Mouse (Mus musculus) kidney, adult 11 months (tissue): Measurements from ENCODE around the gene Tmem255b.

Source experiments
- DNase-seq: peaks from one replicate; pipeline ENCODE4 v3.0.0; 2022

Gene Tmem255b

DNA sequence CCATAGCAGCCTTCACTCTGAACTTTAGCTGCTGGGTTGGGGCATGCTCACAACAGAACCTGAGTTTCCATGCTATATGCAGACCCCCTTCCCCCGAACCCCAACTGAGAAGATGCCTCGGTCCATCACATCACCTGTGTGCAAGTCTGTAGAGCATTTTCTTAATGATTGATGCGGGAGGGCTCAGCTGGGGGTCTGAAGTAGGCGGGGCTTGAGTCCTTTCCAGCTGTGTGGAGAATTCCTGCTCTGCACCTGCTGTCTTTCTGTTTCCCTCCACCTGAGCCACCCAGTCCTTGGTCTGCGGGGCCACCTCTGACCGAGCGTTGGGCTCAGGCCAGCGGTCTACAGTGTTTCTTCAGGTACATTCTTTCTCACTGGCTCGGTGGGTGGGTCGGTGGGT is at the start of gene Tmem255b:
Gene Tmem255b, plus strand, starts transcription at position 301 of the 400 bp plus-strand sequence.
- no peak for DNase-seq

DNA sequence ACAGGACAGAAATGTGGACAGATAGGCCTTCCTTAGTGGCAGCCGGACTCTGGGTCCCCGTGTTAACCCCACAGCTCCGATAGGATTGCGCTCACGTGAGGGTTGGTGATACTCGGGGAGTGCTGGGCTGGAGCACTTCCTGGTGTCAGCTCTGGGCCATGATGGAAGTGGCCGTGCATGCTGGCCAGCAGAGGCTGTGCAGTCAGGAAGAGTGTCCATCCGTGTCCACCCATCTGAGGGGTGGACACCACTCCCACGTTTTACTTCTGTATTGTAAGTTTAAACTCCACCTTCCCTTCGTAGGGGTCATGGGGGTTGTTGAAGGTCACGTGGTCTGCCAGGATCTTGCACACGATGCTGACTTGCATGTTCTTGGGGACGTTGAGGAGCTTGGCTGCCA is 48.6 kb upstream of the Tmem255b start:
- no peak for DNase-seq

DNA sequence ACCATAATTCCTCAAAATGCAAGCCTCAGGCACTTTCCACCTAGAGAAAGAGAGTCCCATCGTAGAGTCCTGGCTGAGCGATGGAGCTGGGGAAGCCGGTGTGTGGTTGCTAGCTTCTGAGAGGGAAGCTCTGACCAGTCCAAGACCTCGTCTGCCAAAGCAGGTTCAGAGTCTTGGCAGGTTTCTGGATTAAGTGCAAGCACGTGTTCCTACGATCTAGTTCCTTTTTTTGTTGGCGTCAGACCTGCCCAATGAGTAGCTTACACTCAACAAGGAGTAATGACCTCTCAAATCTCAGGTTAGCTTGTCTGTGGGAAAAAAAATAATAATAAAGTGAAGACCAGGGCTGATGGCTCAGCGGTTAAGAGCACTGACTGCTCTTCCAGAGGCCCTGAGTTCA is 47.3 kb upstream of the Tmem255b start:
- no peak for DNase-seq

DNA sequence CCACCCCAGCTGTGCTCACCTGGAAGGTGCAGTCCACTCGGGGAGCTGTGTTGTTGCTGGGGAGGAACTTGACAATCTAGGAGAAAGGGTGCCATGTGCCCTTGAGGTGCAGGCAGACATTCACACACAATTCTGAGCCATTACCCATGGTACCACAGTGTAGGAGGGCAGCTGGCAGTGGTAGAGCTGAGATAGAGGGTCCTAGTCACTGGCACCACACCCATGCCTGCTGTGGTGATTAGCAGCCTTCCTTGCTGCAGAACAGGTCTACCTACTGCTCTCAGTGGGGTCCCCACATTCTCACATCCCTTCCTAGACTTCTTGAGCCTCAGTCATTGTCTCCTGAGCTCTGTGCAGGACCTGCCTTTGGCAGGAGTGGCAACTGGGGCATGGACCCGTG is 46.2 kb upstream of the Tmem255b start:
- no peak for DNase-seq

DNA sequence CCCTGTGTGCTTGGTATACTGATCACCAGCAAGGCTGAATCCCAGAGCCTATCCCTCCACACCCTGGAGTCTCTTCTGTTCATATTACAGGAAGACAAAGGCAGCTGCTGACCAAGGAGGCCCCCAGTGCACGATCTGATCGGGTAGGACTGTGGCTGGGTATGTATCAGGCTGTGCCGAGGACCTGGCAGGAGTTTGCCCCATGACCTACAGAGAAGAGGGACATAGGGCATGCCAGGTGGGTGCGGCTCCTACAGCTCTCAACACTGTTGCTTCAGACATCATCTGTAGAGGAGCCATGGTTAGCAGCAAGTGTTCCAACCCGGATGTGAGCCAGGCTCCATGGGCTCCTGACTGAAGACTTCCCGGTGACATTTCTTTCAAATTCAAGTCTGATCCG is 41.1 kb upstream of the Tmem255b start:
- DNase-seq: no peak

DNA sequence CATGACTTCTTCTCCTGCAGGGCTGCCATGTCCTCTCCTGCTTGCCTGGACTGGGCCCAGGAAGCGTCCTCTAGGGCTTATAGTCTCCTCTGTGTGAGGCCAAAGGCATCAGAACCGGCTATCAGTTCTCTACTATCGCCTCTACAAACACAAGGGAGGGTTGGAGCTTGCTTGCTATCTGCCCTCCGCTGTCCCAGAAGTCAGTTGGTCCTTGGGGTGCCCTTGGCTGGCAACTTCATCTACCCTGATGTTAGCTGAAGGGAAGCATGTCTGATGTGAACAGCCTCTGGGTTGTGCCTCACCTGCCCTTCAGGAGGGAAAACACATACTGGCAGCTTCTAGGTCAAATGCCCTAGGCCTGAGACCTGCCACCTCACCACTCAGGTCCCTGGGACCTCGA is 38.3 kb upstream of the Tmem255b start, which contains the start of gene Atp4b:
Gene Atp4b, minus strand, starts transcription at position 101 of the 400 bp plus-strand sequence.
- no peak for DNase-seq

DNA sequence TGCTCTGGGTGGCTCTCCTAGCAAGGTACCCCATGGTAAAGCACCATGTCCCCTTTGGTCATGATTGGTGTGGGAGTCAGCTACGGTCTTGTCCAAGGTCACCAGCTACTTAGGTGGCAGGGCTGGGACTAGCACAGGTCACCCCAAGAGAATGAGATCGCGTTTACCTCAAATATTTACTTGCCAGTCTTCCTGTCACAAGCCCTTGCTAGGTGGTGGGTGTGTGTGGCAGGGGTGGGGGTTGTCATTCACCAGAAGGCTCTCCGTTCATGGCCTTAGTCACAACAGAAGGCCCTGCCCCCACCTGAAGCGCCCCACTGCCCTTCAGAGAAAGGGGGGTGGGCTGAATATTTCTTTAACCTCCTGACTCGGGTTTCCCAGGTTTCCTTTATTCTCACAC is 31.5 kb upstream of the Tmem255b start:
- no peak for DNase-seq

DNA sequence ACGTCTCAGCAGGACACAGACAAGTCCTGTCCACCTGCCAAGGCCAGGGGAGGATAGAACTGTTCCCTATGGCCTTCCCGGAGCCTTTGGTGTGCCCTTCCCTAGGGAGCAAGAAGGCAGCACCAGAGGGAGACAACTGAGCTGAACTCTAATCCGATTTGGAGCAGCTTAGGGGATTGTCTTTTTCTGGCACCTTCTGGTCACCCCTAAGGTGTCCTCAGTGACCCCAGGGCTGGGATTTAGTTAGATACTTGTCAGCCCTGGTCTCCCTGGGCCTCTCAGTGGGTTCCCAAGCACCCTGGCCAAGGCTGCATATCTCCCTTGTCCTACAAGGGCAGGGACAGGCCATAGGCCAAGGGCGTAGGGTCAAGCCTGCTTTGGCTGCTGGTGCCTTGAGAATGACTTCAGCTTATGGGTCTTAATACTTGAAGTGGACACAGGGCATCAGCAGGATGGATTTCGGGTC is 30.3 kb upstream of the Tmem255b start, which contains the start of gene Grk1:
Gene Grk1, plus strand, starts transcription at position 416 of the 466 bp plus-strand sequence.
- no peak for DNase-seq

DNA sequence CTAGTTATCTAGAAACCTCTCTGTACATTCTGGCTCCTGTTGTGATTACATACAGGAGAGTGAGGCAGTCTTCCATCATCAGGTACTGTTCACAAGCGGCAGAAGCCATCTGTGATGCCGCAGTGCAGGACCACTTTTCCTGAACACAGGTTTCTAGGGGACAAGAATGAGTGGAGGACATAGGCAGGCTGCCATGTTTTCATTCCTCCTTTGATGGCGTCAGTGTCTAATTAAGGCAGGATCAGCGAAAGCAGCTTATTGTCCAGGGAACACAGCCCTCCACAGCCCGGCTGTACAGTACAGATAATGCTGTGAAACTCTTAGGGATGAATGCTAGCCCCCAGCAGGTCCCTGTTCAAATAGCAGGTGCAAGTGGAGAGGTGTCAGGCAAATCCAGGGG is 29.0 kb upstream of the Tmem255b start:
- DNase-seq: no peak

DNA sequence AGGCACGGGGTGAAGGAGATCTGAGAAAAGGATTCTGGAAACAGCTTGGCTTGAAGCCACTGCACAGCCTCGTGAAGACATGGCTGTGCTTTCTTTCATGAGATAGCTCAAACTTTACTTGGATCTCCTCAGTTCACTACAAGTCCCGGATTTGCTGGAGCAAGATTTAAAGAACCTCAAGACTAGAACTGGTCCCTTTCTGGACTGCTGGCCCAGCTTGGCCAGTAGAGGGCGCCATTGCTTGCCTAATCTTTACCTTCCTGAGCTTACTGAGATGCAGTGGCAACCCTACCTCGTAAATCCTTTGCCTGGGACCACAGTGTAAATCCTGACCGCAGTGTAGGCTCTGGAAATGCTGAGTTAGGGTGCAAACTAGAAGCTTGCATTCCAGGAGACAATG is 23.4 kb upstream of the Tmem255b start:
- peak; percentile 34 for DNase-seq

DNA sequence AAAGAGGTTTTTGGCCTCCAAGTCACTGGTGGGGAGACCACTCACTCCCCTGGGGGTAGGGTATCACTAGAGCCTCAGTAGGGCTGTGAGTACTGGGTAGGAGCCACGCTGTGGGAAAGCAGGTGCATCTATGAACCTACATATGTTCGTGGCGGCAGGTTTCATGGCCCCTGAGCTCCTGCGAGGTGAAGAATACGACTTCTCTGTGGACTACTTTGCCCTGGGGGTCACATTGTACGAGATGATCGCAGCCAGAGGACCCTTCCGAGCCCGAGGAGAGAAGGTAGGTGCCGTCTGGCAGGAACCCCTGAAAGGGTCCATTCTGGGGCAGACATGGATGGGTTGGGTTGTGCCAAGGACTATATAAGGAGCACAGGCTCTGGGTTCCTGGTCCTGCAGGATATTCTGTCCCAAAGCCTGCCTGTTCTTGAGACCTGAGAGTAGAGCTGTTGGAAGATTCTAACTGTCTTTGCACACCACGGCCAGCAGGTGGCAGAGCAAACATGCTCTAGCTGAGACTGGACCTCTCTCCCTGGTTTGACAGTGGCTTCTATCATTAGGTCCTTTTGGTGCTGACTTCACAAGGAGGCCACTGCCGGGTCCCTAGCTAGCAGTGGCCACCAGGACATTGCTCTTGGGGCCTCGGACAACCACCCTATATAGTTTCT is 22.0 kb upstream of the Tmem255b start:
- peak; percentile 10 for DNase-seq

DNA sequence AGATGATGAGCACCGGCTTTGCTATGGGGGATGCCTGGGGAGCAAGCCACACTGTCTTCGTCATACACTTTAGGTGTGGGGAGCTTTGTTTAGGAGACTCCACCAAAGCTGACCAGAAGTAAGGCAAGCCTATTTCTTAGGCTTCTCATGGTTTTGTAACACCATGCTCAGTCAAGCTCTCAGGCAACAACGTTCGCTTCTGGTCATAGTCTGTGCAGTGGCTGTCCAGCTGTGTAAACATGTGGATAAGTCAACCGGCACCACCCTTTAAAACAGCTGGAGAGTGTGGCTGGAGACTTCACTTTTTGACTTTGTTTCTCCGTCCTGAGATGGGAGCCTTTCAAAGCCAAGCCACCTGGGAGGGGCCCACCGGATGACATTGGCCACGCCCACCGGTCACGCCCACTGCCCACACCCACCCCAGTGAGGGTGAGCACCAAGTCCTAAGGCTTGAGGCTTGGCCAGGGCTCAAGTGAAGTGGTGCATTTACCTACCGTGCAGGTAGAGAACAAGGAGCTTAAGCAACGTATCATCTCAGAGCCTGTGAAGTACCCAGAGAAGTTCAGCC is 21.1 kb upstream of the Tmem255b start:
- no peak for DNase-seq

DNA sequence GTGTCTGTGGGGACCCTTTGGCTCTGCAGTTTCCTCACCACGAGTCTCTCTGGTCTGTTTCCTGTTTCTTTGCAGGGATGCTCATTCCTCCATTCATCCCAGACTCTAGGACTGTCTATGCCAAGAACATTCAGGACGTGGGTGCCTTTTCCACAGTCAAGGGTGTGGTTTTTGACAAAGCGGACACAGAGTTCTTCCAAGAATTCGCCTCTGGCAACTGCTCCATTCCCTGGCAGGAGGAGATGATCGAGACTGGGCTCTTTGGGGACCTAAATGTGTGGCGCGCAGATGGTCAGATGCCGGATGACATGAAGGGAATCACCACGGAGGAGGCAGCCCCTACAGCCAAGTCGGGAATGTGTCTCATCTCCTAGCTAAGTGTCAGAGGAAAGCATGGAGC is 19.1 kb upstream of the Tmem255b start:
- no peak for DNase-seq

DNA sequence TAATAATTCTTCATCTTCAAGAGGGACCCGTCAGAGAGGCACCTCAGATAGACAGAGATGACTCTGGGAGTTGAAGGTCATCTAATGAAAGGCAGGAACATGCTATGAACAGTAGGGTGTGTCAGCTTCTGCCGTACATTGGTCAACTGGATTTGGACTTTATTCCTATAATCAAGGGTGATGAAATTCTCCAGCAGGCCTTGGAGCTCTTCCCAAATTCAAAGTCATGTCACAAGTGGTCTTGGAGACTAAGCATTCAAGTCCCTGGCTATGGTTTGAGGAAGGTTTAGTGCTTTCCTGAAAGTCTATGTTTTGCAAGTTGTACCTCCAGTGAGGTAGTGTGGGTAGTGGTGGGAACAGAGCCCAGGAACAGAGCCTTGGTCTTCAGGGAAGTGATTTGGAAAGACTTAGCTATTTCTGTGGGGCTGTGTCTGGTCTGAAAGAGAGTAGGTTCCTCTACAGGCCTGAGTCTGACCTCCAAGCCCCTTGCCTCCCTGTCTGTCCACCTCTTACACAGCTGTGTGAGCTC is 15.8 kb upstream of the Tmem255b start:
- no peak for DNase-seq

DNA sequence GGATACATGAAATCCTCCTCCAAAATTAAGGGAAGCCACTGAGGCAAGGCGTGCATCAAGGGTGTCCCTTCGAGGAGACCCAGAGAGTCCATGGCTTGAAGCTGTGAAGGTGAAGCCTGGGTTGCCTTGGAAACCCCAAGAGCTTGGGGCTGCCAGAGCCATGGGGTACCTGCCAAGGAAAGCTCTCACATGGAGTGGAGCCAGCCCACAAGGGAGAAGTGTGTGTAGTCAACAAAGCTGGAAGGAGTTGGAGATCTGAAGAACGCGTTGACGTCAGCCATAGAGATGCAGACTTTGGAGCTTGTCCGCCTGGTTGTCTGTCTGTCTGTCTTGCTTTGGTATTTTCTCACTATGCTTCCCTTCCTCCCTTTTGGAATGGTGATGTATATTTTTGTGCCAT is 14.0 kb upstream of the Tmem255b start:
- no peak for DNase-seq

DNA sequence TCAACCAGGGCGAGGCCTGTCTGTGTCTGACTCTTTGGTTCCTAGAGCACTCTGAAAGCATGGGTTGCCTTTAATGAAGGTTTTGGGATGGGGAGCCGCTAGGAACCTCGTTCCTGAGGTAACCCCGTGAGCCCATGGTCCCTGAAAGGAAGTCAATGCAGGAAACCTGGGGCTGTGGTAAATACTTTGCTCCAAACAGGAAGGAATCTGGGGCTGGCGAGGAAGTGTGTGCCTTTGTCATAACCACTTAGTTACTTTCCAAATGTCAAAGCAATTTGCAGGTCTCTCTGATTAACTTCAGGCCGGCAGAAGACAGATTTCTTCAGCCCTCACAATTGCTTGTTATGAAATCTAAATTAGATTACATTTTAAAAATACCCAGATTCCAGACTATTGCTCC is 7.6 kb upstream of the Tmem255b start:
- DNase-seq: peak; percentile 16

DNA sequence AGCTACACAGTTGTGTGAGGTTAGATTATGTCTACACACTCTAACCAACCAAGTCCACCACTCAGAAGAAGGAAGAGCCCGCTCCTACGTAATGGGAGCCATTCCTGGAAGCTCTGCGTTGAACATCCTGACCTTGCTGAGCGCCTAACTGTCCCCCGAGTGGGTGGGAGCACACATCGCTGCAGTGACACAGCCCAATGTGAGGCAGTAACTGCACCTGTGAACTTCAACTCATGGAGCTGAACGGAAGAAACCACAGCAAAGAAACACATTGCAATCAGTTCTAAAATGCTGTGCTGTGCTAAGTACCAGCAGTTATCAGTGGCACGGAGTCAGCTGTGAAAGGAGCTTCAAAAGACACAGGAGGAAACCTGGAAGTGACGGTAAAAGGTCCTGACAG is 6.8 kb upstream of the Tmem255b start:
- no peak for DNase-seq

DNA sequence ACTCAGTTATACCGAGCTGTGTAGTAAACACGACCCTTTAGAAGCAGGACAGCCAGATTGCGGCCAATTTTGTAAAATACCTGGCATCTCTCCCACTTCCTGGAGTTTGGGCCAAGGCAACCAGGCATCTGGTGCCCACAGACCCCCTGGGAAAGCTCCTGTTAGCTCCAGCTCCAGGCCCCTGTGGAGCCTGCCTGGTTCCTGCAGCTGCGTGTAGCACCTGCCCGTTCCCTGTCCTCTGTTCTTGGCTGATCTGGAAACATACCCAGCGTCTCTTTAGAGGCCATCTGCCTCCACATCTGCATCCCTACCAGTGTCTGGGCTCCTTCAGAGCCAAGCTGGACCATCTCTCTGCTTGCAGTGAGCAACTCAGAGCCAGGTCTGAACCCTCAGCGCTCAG is 4.6 kb upstream of the Tmem255b start:
- no peak for DNase-seq

DNA sequence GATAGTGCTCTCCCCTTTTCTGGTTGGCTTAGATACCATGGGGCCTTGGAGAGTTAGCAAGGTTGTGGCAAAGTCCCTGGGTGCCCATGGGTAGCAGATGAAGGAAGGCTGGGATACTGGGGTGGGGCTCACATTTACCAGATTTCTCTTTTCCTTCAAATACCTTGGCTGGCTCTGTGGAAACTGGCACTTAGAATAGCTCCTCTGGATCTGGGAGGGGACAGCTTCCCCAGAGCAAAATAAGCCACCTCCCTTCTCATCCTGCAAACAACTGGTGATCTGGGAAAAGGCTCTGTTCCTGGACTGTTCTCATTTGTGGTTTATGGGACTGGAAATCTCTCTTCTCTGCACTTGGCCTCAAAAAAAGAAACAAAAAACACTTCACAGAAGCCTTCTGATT is 4.1 kb upstream of the Tmem255b start:
- DNase-seq: no peak

DNA sequence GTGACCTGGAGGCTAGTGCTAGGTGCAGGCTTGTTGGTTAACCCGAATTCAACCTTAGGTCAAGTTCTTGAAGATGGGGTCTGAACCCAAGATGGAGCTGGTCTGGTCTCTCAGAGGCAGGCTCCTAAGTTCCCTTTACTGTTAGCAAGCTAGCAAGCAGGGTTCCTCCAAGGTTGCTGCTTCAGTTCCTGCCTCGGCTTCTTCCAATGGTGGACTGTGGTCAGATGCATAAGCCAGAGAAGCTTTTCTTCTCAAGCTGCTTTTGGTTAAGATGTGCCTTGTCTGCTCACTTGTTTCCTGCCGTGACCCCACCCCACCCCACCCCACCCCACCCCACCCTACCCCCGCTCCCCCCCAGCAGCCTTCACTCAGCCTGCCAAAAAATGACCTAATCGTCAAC is 1.9 kb upstream of the Tmem255b start:
- DNase-seq: no peak

DNA sequence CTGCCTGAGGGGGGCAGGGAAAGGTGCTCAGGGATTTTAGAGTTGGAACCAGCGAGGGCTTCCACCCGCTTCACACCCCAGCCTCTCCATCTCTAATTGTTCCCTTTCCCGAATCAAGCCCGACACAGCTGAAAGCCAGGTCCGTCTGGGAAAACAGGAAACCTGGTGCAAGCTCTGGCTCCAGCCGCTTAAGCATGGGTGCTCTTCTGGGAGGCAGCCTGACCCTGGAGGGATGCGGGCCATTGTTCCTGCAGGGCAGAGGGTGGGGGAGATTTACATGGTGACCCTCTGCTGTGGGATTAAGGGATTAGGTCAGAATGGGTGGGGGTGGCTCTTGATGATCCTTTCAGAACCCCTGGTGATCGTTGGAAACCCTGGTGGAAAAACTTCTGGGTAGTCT is 1.1 kb downstream of the Tmem255b start:
- DNase-seq: no peak

DNA sequence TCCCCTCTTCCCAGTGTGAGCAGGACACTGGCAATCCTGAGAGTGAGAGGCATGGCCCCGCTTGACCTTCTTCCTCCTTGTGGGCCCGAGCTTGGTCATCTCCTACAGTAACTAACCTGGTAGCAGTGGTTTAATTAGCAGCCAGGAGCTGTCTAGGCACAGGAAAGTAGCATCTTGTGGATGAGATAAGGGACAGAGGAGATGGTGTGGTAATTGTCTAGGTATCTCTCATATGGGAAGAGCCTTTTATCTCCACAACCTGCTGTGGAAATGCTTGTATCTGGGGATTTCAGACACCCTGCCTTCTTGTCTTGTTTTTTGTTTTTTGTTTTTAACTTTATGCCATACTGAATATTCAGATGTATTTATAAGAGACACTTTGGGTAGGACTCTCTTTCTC is 2.5 kb downstream of the Tmem255b start:
- no peak for DNase-seq

DNA sequence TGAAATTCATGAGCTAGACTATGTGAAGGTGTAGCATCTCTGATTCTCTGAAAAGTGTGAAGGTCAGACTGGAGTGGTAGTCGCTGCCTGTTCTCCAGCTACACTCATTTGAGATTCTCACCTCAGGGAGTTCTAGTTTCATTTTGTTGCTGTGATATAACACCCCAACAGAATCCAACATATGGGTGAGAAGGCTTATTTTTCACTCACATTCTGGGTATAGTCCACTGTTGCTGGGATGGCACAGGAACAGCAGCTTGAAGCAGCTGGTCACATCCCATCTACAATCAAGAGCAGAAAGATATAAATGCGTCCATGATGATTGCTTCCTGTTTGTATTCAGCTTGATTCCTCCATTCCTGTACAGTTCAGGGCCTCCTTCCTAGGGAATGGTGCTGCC is 7.2 kb downstream of the Tmem255b start:
- DNase-seq: no peak

DNA sequence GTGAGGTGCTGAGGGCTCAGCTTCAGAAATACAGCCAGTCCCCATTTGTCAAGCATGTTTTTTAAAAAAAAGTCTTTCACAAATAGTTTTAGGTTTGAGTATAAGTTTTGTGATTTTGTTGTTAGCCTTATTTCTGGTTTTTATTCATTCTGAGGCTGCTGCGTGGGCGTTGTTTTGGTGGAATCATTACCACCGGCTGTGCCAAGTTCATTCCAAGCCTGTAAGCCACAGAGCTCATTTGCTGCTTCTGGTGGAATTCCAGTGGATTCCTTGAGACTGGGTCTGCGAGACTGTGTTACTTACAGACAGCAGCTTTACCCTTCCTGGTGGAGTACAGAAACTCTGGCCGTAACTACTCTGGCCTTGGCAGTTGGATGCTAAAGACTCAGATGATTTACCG is 11.5 kb downstream of the Tmem255b start:
- DNase-seq: no peak

DNA sequence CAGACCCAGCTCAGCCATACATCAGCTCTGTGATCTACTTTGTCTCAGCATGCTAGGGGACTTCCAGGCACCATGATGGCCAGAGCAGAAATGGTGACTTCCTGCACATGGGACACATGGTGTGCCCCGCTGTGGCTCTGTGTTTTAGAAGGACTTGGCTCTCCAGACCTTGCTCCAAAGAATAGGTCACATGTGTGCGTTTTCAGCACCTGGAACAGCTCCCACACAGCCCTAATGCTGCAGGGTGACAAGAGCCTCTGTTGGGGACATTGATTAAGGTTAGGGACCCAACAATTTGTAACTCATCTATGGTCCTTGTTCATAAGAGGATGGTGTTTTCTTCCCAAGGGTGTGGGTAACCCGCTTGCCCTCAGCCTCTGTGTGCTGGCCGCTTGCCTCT is 13.2 kb downstream of the Tmem255b start:
- DNase-seq: no peak
